Mouse (Mus musculus) brain, embryonic 18.5 days (tissue): ENCODE data around the gene Pqlc2.

Experiments used
- DNase-seq: peaks from one replicate; pipeline ENCODE4 v3.0.0-alpha.2; 2012; ENCODE audit warnings: low read depth, low spot score

Gene Pqlc2

DNA sequence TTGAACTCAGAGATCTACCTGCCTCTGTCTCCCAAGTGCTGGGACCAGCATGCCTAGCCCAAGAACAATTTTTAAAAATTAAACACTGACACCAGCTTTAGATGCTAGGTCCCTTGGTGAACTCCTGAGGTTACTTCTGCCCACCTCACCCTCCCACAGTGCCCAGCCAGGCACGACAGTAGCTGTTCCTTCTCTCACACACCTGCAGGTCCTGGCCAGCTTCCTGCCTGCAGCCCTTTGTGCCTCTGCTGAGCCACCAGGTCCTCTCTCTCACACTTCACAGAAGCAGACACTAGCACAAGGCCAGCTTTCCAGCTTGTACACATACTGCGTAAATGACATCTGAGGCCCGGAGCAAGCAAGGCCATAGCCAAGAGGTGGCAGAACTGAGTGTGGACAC is 5.0 kb downstream of the Pqlc2 start:
- no peak for DNase-seq

DNA sequence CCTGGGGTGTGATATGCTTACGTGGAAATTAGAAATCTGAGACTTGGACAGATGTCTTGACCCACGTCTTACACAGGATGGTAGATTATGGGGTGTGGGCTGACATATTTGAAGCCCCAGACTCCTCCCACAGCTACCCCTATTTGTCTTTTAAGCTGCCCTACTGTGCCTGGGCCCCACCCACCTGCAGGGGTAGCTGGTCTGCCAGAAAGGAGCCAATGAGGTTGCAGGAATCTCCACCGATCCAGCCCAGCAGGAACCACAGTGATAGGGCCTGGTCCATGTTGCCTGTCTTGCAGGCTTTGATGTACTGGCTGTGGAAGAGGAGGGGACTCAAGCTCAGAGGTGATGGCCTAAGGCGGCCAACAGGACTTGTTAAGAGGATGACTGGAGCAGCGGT is 8.3 kb downstream of the Pqlc2 start:
- DNase-seq, result no peak

GRCm38 (mm10) chr4:139301780-139302179 is 8.7 kb downstream of the Pqlc2 start:
- DNase-seq, result no peak

- DNase-seq, result no peak
These were observed 11.7 kb downstream of the Pqlc2 start for GRCm38 (mm10) chr4:139298671-139299366.

GRCm38 (mm10) chr4:139297566-139297965 is 12.9 kb downstream of the Pqlc2 start:
- no peak for DNase-seq

- no peak for DNase-seq
These were observed 18.5 kb downstream of the Pqlc2 start for GRCm38 (mm10) chr4:139292038-139292437.

- no peak for DNase-seq
These were observed 19.4 kb downstream of the Pqlc2 start for GRCm38 (mm10) chr4:139291099-139291498.

GRCm38 (mm10) chr4:139289017-139289416 is 21.5 kb downstream of the Pqlc2 start:
- no peak for DNase-seq

GRCm38 (mm10) chr4:139287122-139287863 is 23.2 kb downstream of the Pqlc2 start:
- no peak for DNase-seq

GRCm38 (mm10) chr4:139286234-139286633 is 24.3 kb downstream of the Pqlc2 start:
- DNase-seq, result no peak

DNA sequence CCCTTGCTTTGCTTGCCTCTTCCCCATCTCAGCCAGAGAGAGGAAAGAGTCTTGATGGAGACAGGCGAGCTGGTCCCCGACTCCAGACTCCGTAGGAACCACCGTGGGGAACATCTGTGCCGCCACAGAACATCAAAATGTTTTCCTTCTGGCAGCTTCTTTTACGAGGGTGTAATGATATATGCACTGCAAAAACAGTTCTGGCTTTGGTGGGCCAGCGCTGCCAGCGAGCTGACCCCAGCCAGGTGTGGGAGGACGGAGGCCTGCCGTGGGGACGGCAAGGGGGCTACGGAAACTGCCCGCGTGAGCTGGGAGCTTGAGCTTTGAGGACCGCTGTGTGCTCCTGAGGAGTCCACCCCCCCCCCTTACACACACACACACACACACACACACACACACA is 25.6 kb downstream of the Pqlc2 start:
- DNase-seq, result no peak

GRCm38 (mm10) chr4:139282955-139283417 is 27.5 kb downstream of the Pqlc2 start:
- no peak for DNase-seq

DNA sequence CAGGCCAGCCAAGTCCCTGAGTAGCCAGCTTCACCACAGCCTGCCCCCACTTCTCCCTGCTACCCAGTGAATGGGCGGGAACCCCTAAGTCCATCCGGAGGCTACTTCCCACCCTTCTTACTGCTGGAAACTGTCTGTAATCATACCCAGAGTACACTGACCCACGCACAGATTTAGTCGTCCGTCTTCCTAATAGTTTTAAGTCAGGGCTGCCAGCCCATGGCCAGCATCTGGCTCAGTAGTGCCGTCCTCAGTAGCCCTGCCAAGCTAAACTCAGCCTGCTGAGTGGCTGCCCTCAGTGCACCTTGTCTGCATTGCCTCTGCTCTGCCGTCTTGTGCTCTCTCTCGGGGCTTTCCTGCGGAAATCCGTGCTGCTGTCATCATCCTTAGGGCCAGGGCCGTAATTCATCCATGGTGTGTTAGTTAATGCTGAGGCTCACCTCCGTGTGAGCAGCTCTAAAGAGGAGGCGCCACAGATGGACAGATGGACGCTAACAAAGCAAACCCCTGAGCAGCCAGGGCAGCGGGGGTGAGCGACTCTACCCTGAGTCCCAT is 28.6 kb downstream of the Pqlc2 start:
- no peak for DNase-seq

DNA sequence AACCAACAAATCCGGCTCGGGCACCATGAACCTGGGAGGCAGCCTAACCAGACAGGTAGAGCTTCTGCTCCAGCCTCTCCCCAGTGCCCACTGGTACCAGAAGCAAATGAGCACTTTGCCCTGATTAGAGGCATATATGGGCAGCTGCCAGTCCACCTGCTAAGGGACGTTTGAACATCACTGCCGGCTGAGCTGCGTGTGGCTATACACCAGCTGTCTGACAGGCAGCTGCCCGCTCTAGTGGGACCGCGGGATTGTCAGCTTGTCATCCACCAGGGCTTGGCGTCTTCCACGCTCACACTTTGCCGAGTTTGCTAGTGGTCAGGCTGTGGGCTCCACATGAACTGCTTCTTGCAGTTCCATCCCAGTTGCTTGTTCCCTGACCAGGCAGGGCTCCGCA is 30.0 kb downstream of the Pqlc2 start:
- DNase-seq, result no peak

DNA sequence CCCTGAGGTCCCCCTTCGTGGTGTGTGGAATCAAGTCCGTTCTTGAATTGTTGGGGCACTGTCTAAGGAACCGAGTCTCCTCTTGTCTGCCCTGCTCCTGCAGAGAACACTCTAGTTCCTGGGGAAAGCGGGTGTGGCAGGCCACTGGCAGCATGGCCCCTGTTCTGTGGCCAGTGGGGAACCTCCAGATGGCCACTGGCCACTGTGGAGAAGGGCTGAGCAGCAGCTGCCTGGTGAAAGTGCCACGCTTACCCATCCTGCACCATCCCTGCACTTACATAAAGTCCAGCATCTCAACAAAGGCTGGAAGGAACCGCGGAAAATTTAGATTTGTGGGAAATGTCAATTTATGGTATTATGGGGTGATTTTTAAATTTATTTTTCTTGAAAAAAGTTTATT is 34.1 kb downstream of the Pqlc2 start:
- DNase-seq, result no peak

GRCm38 (mm10) chr4:139274573-139274972 is 35.9 kb downstream of the Pqlc2 start:
- no peak for DNase-seq

DNA sequence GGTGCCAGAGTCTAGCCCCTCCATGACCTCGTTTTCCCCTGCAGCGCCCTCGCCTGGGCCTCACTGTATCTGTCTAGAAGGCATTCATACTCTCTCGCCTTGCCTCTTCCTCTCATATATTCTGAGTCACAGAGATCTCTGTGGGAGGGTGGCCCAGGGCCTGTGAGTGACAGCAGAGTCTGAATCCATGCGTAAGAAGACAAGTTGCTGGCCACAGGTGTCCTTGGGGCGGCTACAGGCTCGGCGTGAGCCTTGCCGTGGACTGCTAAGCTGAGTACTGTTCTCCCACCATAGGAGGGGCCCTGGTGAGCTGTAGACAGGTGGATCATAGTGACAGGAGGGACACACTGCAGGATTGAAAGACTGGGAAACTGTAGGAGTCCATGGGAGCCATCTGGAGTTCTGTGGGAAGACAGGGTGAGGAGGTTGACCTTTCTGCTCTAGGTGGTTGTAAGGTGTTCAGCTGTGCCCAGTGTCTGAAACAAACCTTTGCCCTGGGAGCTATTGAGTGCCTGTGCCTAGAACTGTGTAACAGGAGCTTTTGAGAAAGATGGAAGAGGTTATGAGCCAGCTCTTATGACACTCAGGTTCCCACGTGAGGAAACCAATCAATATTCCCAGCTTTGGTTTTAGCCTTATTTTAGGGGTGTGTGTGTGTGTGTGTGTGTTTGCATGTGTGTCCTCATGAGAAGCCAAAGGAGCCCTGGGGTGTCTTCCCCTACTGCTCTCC is 37.4 kb downstream of the Pqlc2 start:
- no peak for DNase-seq

DNA sequence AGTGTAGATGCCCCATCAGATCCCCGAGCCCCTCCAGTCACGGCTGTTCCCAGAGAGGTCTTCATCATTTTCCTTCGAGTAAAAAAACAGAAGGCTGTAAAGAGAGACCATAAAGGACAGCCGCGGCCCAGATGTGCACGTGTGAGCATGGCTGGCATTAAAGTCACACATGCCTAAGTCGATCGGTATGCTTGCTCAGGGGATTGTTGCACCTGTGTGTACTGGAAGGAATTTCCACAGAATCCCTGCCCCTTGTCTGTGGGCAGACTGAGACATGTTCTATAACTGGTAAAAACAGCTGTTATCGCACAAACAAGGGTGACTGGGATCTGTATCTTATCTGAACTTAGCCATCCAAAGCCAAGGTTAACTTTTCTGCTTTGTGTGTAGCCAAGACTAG is 38.9 kb downstream of the Pqlc2 start:
- no peak for DNase-seq

- no peak for DNase-seq
These were observed 40.3 kb downstream of the Pqlc2 start for GRCm38 (mm10) chr4:139270168-139270567.

DNA sequence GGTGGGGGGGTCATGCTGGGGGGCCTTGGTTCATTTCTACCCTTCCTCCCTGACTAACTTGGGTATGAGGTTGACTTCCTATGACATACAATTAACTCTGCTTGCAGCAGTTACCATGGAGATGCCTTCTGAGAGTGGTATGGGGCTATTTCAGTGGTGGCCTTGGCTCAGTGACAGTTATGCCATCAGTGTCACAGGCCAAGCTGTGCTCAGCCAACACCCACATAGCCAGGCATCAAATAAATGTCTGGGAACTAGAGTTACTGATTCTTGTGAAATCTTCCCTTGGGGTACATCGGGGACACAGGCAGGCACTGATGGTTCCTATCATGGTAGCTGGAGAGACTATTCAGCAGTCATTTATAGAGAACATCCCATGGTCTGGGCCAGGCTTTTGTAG is 42.3 kb downstream of the Pqlc2 start:
- DNase-seq, result no peak

DNA sequence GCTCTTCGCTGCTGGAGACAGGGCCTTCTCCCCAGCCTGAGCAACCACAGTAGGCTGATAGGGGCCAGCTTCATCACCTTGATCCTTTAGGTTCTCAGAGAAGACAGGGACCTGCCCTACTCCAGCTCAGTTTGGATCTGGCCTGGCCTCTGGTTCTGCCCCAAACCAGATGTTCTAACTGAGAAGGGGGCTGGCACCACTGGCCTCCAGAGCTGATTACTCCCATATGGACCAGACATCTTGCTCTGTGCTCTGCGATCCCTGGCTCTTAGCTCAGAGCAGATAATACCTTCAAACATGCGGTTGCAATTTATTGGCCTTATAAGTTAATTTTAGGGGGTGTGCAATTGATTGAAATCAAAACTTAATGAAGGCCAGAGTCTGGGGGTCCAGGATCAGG is 43.2 kb downstream of the Pqlc2 start:
- DNase-seq, result no peak

DNA sequence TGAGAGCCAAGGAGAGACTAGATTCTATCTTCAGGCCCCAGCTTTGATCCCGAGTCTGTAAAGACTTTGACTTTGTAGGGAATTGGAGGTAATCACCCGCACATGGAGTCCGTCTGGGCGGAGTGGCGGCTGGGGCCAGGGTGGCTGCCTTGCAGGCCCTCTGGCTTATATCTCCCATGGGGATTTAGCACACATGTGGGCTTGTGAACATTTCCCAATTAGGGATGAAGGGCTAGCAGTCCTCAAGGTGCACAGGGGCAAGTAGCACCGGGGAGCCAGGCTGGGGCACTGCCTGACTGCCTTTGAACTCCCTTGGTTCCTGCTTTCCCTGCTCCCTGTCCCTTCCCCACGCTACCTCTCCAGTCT is 44.0 kb downstream of the Pqlc2 start:
- DNase-seq, result no peak
